Mouse (Mus musculus) ZHBTc4 (cell line): ENCODE measurements around the gene Sema4d.

Experiments used
- DNase-seq: peaks from one replicate; pipeline ENCODE4 v3.0.0-alpha.2; 2011; ENCODE audit warnings: low read depth, low spot score

The Sema4d gene

DNA sequence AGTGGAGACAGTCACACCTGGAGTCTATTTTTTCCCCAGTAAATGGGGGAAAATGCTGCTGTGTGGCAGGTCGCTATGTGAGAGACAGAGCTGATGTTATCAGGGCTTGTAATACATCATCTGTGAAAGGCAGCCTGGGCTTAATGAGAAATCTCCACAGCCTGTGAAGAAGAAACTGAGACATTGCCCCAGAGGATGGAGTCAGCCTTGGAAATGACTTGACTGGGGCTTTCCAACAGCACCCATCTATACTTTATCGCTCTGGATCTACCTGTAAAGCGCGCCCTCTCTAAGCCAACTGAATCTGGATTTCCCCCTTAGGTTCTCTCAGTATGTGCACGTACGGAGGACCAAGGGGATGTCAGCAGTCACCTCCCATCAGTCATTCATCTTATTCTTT, 21.1 kb upstream of the Sema4d start:
- no peak for DNase-seq

DNA sequence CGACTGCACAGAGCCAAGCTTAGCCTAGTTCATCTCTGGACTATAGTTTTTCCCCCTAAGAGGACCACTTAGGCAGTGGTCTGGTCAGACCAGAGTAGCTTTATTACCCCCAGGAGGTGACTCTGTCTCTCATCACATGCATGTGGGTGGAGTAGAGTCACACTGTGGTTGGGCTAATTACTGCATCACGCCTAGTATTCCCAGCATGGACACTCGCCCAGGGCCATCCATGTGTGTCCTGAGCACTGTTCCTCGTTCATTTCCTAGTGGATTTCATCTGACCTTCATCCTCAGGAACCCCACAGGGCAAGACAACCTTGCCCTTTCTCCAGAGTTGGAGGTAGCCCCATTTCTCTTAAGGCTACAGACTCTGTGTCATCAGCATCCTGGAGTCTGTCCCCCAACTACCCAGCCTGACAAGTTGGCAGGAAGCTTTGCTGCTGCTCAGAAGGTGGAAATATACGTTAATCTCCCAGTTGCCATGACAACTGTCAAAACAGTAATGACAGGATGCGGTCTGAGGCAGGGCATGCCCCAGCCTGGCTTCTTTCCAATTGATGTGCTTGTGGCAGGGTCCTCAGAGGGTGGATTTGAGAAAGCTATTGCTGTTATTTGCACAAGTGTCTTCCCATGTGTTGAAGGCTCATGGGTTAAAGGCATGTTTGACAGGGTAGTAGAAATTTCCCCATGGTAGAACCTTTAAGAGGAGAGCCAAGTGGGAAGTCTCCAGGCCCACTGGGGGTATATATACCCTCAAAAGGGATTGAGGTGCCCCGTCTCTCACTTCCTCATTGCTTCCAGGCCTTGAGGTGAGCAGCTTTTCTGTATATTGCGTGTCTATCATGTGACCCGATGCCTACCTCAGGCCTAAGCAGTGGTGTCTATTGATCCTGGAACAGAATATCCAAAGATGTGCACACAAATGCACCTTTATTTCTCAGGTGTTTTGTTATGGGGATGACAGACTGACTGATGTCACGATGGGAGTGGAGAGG, 20.4 kb upstream of the Sema4d start:
- no peak for DNase-seq

DNA sequence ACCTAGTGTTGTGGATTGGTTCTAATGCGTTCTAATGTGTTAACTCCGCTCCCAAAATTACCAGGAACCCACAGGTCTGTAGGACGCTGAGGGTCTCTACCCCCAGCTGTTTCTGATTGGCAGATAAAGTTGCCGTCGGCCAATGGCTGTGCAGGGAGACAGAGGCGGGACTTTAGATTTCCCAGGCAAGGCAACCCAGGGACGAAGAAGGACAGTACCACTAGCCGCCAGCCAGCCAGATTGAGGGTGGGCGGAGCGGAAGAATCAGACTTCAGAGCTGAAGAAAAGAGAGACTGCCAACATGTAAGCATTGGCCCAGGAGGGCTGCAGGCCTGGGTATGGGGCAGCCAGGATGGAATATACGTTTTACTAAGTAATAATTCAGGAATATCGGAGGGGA, 14.6 kb upstream of the Sema4d start:
- DNase-seq, result peak; percentile 61

DNA sequence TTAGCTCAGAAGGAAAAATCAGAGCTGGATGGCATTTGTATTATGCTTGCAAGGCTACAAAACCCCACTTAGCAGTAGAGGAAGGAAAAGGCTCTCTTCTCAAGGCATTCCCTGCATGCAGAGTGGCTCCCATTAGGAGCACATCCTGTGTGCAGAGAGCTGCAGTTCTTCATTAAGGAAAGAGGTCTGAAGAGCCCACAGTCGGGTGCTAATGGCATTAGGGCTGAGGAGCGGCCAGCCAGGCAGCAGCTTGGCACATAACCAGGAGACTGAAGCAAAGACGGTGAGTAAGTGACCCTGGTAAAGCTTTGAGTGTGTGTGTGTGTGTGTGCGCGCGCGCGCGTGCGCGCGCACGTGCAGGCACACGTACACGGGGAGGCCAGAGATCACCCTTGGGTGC, 12.7 kb upstream of the Sema4d start:
- no peak for DNase-seq

DNA sequence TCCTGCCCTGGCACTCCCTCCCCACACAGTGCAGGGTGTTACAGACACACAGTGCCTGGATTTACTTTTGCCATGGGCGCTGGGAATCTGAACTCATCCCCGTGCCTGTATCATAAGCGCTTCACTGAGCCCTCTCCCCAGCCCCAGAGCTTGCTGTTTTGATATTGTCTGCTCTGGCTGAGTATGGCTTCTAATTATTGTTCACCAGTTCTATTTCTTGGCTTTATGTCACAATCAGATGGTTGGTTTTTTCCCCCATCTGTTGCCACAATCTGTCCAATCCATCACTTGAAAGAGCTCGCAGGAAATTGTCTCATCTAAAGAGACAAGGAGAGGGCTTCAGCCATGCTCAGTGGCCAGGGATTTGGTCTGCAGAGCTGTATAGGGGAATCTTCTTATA, 12.1 kb upstream of the Sema4d start:
- DNase-seq, result no peak

DNA sequence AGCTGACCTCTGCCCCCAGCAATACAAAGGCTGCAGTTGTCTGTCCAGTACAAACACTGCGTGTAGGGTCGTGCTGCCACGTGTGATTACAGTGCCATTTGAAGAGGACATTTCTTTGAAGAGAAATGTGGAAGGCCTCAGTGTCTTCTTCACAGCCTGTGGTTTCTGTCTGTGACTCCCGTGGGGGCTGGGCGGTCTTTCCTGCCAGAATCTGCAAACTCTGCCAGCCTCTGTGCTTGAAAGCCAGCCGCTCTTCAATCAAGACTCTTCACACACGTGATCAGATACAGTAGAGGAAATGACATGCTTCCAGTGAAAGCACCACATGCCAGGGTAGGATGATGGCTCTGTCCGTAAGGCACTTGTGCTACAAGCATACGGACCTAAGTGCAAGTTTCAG, 7.4 kb upstream of the Sema4d start:
- DNase-seq, result no peak

DNA sequence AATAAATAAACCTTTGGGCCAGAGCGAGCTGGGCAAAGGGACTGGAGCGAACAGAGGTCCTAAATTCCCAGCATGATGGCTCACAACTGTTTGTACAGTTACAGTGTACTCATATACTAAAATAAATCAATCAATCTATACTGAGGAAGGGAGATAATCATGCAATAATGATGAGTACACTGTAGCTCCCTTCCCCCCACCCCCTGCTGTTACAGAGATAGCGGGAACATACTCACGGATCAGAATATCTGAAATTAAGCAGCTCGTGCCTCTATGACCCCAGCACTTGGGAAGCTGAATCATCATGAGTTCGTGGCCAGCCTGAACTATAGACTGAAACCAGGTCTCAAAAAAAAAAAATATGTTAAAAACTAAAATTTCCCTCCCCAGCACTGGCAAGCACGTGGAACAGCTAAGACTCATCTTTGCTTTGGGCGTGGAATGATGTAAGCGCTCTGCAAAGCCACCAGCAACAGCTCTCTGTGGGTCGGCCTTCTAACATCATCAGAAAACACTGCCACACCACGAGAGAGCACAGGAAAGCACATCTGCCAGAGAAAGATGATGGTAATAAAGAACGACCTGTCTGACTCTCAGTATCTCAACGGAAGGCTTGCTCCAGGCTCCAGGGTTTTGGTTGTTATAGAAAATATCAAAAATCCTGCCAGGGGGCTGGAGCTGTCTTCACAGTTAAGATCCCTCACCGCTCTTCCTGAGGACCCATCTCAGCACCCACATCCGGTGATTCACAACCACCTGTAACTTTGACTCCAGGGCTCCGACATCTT, 6.4 kb upstream of the Sema4d start:
- no peak for DNase-seq

DNA sequence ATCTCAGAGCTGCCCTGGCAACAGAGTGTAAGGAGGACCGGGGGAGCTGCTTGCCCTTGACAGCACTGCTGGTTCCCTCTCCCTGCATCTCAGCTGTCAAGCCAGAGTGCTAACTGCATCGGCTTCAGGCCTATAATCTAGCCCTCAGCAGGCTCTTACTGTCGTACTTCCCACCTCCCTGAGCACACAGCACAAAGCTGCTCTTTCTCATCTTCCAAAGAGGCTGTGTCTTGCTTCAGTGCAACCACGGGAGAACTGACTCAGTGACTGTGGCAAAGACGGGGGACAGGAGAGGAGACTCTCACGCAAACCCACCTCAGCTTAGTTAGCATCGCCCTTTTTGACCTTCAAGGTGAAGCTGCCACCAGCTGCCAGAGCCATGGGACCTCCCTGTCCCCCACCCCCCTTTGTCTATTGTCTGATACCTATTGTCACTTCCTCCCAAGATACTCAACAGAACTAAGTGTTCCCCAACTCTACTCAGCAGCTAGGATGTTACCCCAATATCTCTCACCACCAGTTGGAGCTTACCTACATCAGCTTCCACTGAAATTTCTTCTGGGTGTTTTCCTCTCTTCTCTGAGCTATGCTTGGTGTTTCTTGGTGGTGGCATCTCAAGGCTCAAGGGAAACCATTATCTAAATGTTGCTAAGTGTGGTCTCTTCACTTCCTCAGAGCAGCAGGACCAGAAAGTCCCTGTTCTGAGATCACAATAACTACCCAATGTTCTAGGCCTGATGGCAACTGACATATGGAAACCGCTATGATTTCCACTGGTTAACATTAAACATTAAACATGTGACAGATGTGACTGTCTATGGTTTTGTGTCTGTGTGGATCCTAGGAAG, 4.6 kb upstream of the Sema4d start:
- DNase-seq, result no peak

DNA sequence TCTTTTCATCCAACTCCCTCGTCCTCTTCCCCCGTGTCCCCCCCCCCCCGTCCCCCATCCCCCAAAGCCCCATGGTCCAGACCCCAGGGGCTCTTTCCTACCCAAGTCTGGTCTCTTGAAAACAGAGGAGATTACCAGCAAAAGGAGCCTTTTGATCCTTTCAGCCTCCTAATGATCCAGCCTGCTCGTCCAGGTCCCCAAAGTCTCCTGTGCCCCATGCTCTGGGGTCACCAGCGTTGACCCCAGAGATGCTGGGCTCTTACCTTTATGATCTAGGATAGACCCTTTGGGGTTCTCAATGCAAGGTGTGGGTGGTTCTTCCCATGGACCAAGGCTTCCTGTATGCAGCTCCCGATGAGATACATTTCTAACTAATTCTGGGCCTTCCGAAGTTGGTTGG, 401 bp upstream of the Sema4d start:
- DNase-seq, result no peak

DNA sequence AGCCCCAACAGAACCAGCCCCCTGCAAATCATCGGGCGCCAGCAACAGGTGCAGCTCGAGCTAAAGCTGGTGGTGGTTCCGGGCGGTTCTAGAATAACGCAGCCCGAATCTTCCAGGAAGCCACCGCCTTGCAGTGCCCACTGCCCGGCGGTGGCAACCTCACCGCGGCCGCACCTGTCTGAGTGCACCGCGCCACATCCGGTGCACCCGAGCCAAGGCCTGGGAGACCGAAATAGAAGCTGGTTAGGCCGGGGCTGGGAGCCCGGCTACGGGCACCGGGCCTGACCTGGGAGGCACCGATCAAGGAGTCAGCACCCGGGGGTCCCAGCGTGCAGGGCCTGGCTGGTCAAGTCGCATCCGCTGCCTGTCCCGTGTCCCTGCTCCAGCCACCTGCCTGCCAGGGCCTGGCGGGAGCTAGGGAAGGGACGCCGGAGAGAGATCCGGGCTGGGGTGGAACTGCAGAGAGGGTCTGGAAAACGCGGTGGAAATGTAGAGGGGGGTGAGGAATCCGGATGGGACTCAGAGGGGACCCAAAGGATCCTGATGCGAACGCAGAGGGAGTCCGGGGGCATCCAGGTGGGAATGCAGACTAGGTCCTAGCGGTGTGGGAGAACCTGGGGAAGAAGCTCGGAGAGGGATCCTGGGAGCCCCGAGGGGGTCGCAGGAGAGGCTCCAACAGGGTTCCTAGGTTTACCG, 670 bp downstream of the Sema4d start:
- peak; percentile 64 for DNase-seq

DNA sequence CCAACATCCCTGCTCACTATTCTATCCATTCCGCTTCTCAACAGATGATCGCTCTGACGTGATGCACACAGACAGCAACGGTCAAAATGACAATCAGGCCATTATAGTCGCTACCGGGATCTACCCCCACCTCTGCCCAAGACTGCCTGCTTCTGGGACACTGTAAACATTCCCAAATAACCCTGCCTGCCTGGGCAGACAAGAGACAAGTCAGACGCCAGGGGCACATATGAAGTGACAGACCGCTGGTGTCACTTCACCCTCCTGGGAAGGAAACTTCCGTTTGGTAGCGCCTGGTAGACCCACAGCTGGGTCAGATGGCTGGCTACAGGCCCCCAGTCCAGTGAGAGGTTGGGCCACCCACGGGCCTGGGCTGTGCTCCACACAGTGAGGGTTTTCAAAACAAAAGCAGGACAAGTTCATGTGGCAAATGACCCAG, 1.4 kb downstream of the Sema4d start:
- no peak for DNase-seq

DNA sequence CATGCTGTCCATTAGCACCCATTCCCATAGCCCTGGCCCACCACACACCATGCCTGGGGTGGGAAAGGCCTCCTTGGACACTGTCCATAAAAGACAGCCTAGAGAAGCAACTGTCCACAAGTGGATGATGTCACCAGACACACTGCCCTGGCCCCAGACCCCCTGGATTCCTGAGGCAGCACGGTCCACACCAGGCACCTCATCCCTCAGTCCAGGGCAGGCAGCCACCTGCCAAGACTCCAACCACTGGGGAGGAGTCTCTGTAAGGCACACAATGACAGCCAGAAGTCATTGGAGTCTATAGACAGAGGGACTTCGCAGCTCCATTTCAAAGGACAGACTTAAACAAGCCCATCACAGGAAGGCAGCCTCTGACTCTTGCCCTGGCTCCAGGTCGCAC, 1.9 kb downstream of the Sema4d start:
- no peak for DNase-seq

DNA sequence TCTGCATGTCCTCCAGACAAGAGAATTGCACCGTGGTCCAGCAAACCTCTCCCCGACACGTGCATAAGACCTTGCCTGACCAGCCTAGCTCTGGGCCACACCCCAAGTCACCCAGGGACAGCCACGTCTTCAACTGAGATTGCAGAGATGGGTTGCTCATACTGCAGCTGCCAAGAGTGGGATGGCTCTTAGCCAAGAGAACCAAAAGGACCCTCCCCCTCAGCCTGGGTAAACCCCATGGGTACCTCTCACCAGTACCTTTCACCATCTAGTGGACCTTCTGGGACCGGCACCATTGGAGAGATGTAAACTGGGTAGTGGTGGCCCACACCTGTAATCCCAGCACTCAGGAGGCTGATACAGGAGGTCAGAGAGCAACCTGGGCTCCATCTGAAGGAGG, 2.8 kb downstream of the Sema4d start:
- DNase-seq, result no peak

DNA sequence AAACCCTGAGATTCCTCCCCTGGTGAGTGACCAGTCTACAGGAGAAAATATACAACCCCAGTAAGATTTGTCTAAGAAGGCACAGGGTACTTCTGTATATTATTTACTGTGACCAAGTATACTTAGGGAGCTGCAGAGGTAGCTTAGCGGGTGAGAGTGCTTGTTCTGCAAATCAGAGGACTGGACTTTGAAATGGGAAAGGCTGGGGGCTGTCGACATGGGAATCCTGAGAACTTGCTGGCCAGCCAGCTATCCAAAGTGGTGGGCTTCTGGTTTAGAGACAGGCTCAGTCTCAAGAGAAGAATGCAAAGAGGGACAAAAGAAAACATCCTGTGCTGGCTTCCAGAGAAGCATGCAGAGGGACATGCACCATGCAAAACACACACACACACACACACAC, 5.7 kb downstream of the Sema4d start:
- no peak for DNase-seq

DNA sequence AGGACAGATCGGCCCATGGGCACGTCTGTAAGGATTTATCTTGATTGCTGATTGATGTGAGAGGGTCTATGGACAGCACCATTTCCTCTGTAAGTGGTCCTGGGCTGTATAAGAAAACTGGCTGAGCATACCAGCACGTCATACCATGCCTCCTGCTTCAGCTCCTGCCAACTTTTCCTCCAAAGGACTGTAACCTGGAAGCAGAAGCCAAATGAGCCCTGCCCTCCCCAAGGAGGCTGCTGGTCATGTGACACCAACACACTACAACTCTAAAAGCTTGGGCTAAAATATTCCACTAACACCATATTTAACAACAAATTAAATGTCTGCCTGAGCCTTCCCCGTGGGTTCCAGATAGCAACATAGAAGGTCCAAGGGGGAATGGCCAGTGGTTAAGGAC, 6.9 kb downstream of the Sema4d start:
- no peak for DNase-seq

DNA sequence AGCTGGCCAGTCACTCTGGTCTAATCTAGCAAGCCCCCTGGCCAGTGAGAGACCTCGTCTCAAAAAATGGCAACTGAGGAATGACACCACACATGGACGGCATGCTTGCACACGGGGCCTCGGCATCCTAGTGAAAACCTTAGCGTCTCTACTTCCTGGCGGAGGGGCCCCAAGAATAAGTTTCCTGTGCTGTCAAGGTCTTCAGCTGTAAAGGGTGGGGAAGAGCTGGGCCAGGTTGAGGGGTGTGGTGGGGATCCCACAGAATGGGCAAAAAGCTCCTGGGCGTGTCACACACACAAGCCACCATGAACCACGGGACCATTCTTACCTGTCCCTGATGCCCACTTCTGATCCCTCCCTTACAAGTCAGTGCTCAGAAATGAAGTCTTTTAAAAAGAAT, 9.1 kb downstream of the Sema4d start:
- DNase-seq, result no peak

DNA sequence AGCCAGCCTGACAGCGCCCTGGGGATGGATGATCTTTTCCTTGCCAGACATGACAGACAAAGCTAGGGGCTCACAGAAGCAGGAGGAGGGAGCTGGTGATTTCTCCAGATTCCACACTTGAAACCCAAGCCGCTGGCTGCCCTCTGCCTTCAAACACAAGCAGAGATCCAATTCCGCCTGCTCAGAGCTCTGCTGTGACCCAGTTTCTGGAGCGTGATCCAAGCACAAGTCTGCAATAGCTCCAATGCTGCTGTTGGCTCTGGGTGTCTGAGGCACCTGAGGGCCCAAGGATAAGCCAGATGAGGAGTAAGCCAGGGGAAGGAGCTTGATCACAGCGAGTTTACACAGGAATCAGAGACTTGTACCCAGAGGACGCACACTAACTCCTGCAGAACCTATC, 9.7 kb downstream of the Sema4d start:
- DNase-seq, result no peak

DNA sequence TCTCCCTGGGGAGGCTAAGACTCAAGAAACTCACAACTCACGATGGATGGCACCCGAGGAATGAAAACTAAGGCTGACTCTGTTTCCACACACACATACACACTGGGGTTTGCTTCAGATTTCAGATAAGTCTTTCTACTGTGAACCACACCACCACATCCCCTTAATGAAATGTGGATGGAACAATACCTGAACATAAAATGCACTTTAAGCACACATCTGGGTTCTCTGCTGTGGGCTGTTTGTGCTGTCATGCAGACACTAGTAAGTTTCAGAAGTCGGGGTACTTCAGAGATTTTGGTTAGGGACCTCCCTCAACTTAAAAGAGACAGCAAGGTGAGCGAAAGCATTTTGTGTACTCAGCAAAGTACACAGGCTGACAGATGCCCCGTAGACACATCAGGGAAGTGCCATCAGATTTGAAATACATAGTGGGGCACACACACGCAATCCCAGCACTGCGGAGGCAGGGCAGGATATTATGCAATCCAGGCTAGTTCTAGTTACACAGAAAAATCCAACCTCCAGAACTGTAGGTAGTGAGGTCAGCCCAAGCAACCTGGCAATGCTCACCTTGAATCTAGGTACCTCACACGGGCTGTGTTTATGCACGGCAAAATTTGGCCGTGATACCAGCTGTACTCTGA, 12.9 kb downstream of the Sema4d start:
- no peak for DNase-seq

DNA sequence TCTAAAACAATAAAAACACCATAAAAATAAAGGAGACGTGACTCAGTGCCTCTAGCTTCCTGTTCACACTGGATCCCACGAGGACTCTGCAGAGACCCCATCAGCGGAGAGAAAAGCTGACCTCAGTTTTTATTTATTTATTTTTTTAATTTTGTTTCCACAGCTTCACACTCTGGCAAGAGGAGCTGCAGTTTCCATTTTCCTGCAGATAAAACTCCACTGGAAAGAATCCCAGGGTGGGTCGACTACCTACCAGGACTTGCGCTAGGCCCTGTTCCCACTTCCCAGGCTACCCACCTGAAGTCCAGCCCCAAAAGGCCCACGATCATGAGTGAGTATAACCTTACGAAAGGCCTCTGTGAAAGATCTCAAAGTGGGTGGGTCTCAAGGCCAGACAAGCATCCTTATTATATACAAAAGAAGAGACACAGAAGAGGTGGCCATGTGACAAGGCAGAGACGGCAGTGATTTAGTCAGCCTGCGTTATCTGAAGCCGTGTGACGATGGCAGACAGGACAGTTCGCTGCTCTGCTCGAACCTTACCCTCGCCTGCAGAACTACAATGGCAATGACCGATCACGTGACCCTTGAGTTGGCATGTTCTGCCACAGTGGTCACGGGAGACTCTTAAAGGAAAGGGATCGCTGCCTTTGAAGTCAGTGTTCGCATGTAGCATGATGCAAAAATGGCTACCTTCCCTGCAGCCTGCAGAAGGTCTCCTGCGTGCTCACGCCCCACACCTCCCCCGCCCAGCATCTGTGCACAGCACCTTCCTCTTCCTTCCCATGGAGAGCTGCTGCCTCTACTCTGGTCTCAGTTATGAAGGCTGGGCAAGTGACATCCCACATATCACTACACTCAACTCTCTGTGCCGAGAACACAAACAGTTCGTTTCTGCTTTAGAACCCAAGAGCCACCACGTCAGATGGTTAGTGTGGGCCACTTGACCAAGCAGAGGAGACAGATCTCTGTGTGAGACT, 14.3 kb downstream of the Sema4d start:
- no peak for DNase-seq
